8 mouse cellular contexts compared by ENCODE assay signal in the genomic region with DNA sequence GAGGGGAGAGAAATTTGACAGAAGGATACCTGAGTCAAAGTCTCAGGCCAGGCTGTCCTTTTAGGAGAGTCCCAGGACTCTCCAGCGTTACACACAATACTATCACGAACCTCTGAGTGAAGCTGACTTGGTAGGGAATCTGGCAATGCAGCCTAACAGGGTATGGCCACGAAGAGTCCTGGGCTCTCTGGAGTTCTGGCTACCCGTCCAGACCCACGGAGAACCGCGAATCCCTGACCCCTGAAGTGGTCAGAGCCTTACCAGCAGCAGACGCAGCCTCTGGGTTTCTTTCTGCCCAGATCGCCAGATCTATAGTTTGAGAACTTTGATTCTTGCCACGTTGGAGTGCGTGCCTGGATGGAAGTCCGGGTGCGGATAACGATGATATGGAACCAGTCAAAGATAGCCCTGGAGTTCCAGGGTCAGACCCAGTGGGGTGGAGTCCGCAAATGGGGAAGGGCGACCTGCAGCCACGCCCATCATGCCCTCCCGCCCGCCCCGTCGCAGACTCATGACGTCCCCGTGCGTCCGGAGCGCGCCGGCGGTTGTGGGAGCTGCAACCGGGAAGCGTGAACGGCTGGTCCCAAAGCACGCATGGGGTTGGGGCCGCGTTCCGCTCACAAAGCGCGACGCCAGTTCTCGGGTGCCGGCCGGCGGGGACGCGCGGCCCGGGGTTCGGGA. TPM values are rescaled to one million over a fixed set of nuclear protein-coding genes. Genes with fewer than 3 reads are reported as not detected.
DNase-seq lines count a peak whose midpoint lies in the region; ATAC-seq lines count a peak whose summit lies in the region.

A gene (minus strand): TSS at position 511 of the 681 bp plus-strand sequence.
A gene (plus strand): TSS at position 514 of the 681 bp plus-strand sequence.

- H3K4me1 ChIP-seq in hindbrain, embryonic 15.5 days (replicated peaks): peaks cover 41% of the 10 kb centered on the region

- H3K36me3 ChIP-seq in hindbrain, embryonic 15.5 days: peaks cover 10% of the 10 kb centered on the region

- 1% methylated on average over 41 of the region's 48 CpGs for WGBS in hindbrain, embryonic 15.5 days

- H3K4me2 ChIP-seq in hindbrain, embryonic 15.5 days: peak within 1 kb of the TSS; percentile 96

- peak within 1 kb of the TSS; percentile 92 for H3K4me3 ChIP-seq in hindbrain, embryonic 15.5 days

- H3K9me3 ChIP-seq in hindbrain, embryonic 15.5 days: no peaks in the 10 kb centered on the region

- H3K27me3 ChIP-seq in hindbrain, embryonic 15.5 days: no peaks in the 10 kb centered on the region

- peak within 1 kb of the TSS; percentile 77 for H3K9ac ChIP-seq in hindbrain, embryonic 15.5 days

- ATAC-seq in hindbrain, embryonic 15.5 days (ENCODE audit: low FRiP score, low read depth): peak; percentile 83

- peak within 1 kb of the TSS; percentile 62 for H3K27ac ChIP-seq in hindbrain, embryonic 15.5 days (replicated peaks)

- peak; percentile 75 for DNase-seq in WW6 (ENCODE audit: low read depth, low spot score)
- DNase-seq in cerebellum, postnatal 4 days (ENCODE audit: low spot score in 2 of 2): peak; percentile 65 to 87
- peak; percentile 85 for DNase-seq in gastrocnemius, adult 18-20 months (ENCODE audit: low spot score)
- DNase-seq in left cerebral cortex, adult 18-20 months (ENCODE audit: low spot score in 2 of 2): peak; percentile 84 to 90
- peak; percentile 92 for DNase-seq in lung, postnatal 4 days
- DNase-seq in retina, postnatal 1 day: peak; percentile 92
- DNase-seq in thymus, postnatal 4 days: peak; percentile 92

RNA-seq across cellular contexts. Expression of the first gene that starts in this region (rescaled TPM):
- 10 to 100 TPM; 29.5 to 32.1 TPM for total RNA-seq in gastrocnemius, adult 18-20 months (2021)
- polyA plus RNA-seq in hindbrain, embryonic 15.5 days (2015; fragmentation: Nextera tagmentation; extraction: Ambion mirVana): 75.6 and 81.8 TPM in 2 replicates
- total RNA-seq in left cerebral cortex, adult 18-20 months (2021): 10 to 100 TPM; 86.9 to 88.7 TPM

RNA-seq across cellular contexts. Expression of the second gene that starts in this region (rescaled TPM):
- total RNA-seq in gastrocnemius, adult 18-20 months (2021): 1 to 10 TPM; 9.0 to 9.4 TPM
- polyA plus RNA-seq in hindbrain, embryonic 15.5 days (2015; fragmentation: Nextera tagmentation; extraction: Ambion mirVana): 29.4 and 29.8 TPM in 2 replicates
- total RNA-seq in left cerebral cortex, adult 18-20 months (2021): 10 to 100 TPM; 10.7 to 11.6 TPM

Comparison
In these comparisons a context has a peak if more than half of its experiments do, and no peak if none do; other contexts are left out.
1. Peak in every context shown above with its lines: DNase-seq, ATAC-seq, H3K4me3 ChIP-seq and H3K27ac ChIP-seq.